Mouse (Mus musculus): ENCODE data around the gene Depdc1b. TPM values are rescaled to one million over a fixed set of nuclear protein-coding genes. Genes with fewer than 3 reads are reported as not detected.

The Depdc1b gene
- total RNA-seq, 1 experiment = 18.2 TPM

DNA sequence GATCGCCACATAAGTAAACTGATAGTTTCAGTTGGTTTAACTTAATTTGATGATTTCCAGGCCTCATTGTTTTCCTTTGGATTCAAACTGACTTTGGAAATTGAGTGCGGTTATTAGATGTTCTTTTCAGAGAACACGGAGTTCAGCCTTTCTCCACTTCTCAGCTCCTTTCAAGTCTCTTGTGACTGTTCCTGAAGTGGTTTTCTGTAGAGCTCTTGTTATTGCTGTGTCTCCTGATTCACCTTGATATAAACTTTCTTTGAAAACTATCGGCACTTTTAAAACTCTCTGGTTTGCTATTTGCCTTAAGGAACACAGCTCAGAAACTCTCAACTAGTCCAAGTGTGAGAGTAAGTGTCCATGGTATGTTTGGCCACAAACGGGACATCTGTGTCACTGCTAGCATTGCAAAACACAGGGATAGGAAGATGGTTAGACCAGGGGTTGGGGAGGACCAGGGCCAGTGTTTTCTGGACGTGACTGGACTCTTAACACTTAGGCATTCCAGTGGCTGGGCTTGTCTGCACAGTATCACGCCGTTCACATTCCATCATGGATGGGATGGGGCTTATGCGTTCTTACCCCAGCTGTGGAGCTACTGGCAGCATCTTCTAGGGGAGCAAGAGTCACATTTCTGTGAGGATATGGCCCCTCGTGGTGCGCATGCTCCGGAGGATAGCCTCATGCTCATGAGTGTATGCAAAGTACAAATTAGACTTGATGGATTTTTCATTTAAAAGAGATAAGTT is 38.8 kb downstream of the Depdc1b start:
- H3K27ac ChIP-seq (ENCODE audit: insufficient read depth, low read depth, low read length, poor library complexity, severe bottlenecking) = no peak overlapping the region
- no peak overlapping the region for H3K4me3 ChIP-seq (ENCODE audit: insufficient read depth in 1 of 2, low read depth in 1 of 2, low read length in 2 of 2, poor library complexity in 1 of 2, severe bottlenecking in 1 of 2)
- DNase-seq (ENCODE audit: low read depth, low spot score) = no peak
- H3K36me3 ChIP-seq (ENCODE audit: control insufficient read depth, insufficient read depth, low read length, poor library complexity, severe bottlenecking) = no peaks in the 10 kb centered on the region
- no peak overlapping the region for H3K9ac ChIP-seq (ENCODE audit: insufficient read depth, low read depth, low read length, poor library complexity, severe bottlenecking)
- no peaks in the 10 kb centered on the region for H3K4me1 ChIP-seq (ENCODE audit: control insufficient read depth in 2 of 2, insufficient read depth in 2 of 2, low read length in 2 of 2, poor library complexity in 1 of 2)
- TF ChIP-seq ZNF384 (IDR thresholded peaks at IDR 0.05; ENCODE audit: low read depth, low read length) = no peak
- in situ Hi-C loops (cut with MboI; ENCODE audit: low sequenced_read_pairs in 2 of 2, unreplicated experiment in 2 of 2) = no loop called here
- H3K9me3 ChIP-seq (ENCODE audit: control insufficient read depth, insufficient read depth, low read depth, low read length) = no peaks in the 10 kb centered on the region

DNA sequence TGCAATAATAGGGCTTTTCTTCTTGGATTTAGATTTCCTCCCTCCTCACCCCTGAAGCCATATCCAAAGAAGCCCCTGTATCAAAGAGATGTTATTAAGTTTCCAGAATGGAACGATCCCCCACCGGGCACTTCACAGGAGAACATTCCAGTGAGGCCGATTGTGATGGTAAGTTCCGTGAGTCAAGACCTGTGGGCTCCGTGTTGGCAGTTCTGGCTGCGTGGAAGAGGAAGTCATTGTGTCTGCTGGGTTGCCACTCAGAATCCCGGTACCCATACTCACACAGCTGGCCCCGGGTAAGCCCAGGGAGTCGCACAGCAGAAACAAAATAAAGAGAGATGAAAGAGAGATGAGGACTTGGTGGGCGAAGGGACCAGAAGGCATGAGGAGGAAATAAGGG is 41.2 kb downstream of the Depdc1b start:
- no peak for TF ChIP-seq ZC3H11A (IDR thresholded peaks at IDR 0.05; ENCODE audit: borderline replicate concordance, low read depth, low read length)
- no peak for TF ChIP-seq CHD2 (IDR thresholded peaks at IDR 0.05; ENCODE audit: low read depth, low read length)
- TF ChIP-seq MAFK (IDR thresholded peaks at IDR 0.05; ENCODE audit: insufficient read depth, low read depth, low read length) = no peak
- TF ChIP-seq ZNF384 (IDR thresholded peaks at IDR 0.05; ENCODE audit: low read depth, low read length) = no peak
- no peak for TF ChIP-seq HCFC1 (IDR thresholded peaks at IDR 0.05; ENCODE audit: borderline replicate concordance, insufficient read depth, low read length)
- no peak overlapping the region for H3K4me3 ChIP-seq (ENCODE audit: insufficient read depth in 1 of 2, low read depth in 1 of 2, low read length in 2 of 2, poor library complexity in 1 of 2, severe bottlenecking in 1 of 2)
- no peak overlapping the region for H3K9ac ChIP-seq (ENCODE audit: insufficient read depth, low read depth, low read length, poor library complexity, severe bottlenecking)
- no peaks in the 10 kb centered on the region for H3K9me3 ChIP-seq (ENCODE audit: control insufficient read depth, insufficient read depth, low read depth, low read length)
- in situ Hi-C loops (cut with MboI; ENCODE audit: low sequenced_read_pairs in 2 of 2, unreplicated experiment in 2 of 2) = no loop called here
- DNase-seq (ENCODE audit: low read depth, low spot score) = no peak
- no peak overlapping the region for H3K27ac ChIP-seq (ENCODE audit: insufficient read depth, low read depth, low read length, poor library complexity, severe bottlenecking)
- H3K36me3 ChIP-seq (ENCODE audit: control insufficient read depth, insufficient read depth, low read length, poor library complexity, severe bottlenecking) = no peaks in the 10 kb centered on the region
- no peaks in the 10 kb centered on the region for H3K4me1 ChIP-seq (ENCODE audit: control insufficient read depth in 2 of 2, insufficient read depth in 2 of 2, low read length in 2 of 2, poor library complexity in 1 of 2)

DNA sequence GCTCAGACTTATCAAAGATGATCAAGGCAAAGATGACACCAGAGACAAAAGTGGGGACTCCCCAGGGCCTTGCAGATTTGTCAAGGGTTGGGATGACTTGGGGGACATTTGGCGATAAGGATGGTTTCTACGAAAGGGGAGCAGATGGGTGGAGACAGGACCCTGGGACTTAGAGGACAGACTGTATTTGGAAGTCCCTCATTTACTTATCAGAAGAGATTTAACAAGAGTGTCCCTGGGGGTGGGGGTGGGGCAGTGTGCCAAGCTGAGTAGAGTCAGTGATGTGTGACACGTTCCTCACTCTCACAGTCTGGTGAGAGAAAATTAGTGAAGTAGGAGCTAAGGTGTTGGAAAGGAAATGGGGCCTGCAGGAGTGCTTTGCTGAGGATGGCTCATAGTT is 42.1 kb downstream of the Depdc1b start:
- no peak overlapping the region for H3K4me3 ChIP-seq (ENCODE audit: insufficient read depth in 1 of 2, low read depth in 1 of 2, low read length in 2 of 2, poor library complexity in 1 of 2, severe bottlenecking in 1 of 2)
- no peaks in the 10 kb centered on the region for H3K9me3 ChIP-seq (ENCODE audit: control insufficient read depth, insufficient read depth, low read depth, low read length)
- no peak for DNase-seq (ENCODE audit: low read depth, low spot score)
- in situ Hi-C loops (cut with MboI; ENCODE audit: low sequenced_read_pairs in 2 of 2, unreplicated experiment in 2 of 2) = no loop called here
- no peak overlapping the region for H3K9ac ChIP-seq (ENCODE audit: insufficient read depth, low read depth, low read length, poor library complexity, severe bottlenecking)
- no peaks in the 10 kb centered on the region for H3K36me3 ChIP-seq (ENCODE audit: control insufficient read depth, insufficient read depth, low read length, poor library complexity, severe bottlenecking)
- no peak for TF ChIP-seq ZC3H11A (IDR thresholded peaks at IDR 0.05; ENCODE audit: borderline replicate concordance, low read depth, low read length)
- TF ChIP-seq MAFK (IDR thresholded peaks at IDR 0.05; ENCODE audit: insufficient read depth, low read depth, low read length) = no peak
- TF ChIP-seq ZNF384 (IDR thresholded peaks at IDR 0.05; ENCODE audit: low read depth, low read length) = no peak
- no peak for TF ChIP-seq CHD2 (IDR thresholded peaks at IDR 0.05; ENCODE audit: low read depth, low read length)
- TF ChIP-seq HCFC1 (IDR thresholded peaks at IDR 0.05; ENCODE audit: borderline replicate concordance, insufficient read depth, low read length) = no peak
- no peak overlapping the region for H3K27ac ChIP-seq (ENCODE audit: insufficient read depth, low read depth, low read length, poor library complexity, severe bottlenecking)
- H3K4me1 ChIP-seq (ENCODE audit: control insufficient read depth in 2 of 2, insufficient read depth in 2 of 2, low read length in 2 of 2, poor library complexity in 1 of 2) = no peaks in the 10 kb centered on the region

DNA sequence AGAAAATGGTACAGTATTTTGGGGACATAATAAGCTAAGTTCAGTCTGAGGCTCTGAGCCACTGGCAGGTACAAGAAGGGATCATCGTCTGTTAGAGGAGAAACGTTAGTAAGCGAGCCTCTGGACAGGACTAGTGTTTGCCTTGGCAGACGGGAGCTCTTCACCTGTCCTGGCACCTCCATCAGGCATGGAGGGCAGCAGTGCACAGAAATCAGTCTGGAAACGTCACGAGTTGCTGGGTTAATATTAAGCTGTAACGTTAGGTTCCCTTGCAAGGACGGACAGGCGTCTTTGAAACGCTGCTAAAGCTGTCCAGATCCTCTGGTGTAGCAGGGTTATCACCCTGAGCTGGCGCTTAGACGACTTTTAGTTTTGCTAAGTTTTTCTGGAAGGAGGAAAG is 51.4 kb downstream of the Depdc1b start:
- no peak for DNase-seq (ENCODE audit: low read depth, low spot score)
- Histone ChIP-seq H3K4me1 (ENCODE audit: control insufficient read depth in 2 of 2, insufficient read depth in 2 of 2, low read length in 2 of 2, poor library complexity in 1 of 2) (no peaks in the 10 kb centered on the region), H3K36me3 (ENCODE audit: control insufficient read depth, insufficient read depth, low read length, poor library complexity, severe bottlenecking) (peaks cover 6% of the 10 kb centered on the region; the same call in 1 of the 2 replicates), H3K9ac (ENCODE audit: insufficient read depth, low read depth, low read length, poor library complexity, severe bottlenecking) (no peak overlapping the region), H3K4me3 (ENCODE audit: insufficient read depth in 1 of 2, low read depth in 1 of 2, low read length in 2 of 2, poor library complexity in 1 of 2, severe bottlenecking in 1 of 2) (no peak overlapping the region), H3K27ac (ENCODE audit: insufficient read depth, low read depth, low read length, poor library complexity, severe bottlenecking) (no peak overlapping the region), H3K9me3 (ENCODE audit: control insufficient read depth, insufficient read depth, low read depth, low read length) (no peaks in the 10 kb centered on the region)
- TF ChIP-seq HCFC1 (IDR thresholded peaks at IDR 0.05; ENCODE audit: borderline replicate concordance, insufficient read depth, low read length) (no peak), MAFK (IDR thresholded peaks at IDR 0.05; ENCODE audit: insufficient read depth, low read depth, low read length) (no peak), ZC3H11A (IDR thresholded peaks at IDR 0.05; ENCODE audit: borderline replicate concordance, low read depth, low read length) (no peak), ZNF384 (IDR thresholded peaks at IDR 0.05; ENCODE audit: low read depth, low read length) (no peak), CHD2 (IDR thresholded peaks at IDR 0.05; ENCODE audit: low read depth, low read length) (no peak)
- in situ Hi-C loops (cut with MboI; ENCODE audit: low sequenced_read_pairs in 2 of 2, unreplicated experiment in 2 of 2) = no loop called here

Measured in ES-E14 (cell line).